Mouse (Mus musculus): Measurements from ENCODE around the gene Sohlh1. TPM values are rescaled to one million over a fixed set of nuclear protein-coding genes. Genes with fewer than 3 reads are reported as not detected.

Gene Sohlh1
- polyA plus RNA-seq, 1 experiment from 2014 or later, result not detected

Other genes starting within 250 kb of the Sohlh1 start
- gene Rabl6, start 238.7 kb downstream of the Sohlh1 start, polyA plus RNA-seq (2014; fragmentation: Nextera tagmentation; extraction: Ambion mirVana), result 59.2 and 65.6 TPM in 2 replicates
- gene Ccdc183, start 229.6 kb downstream of the Sohlh1 start, polyA plus RNA-seq (2014; fragmentation: Nextera tagmentation; extraction: Ambion mirVana), result 0.24 TPM in 2 replicates
- gene Tmem141, start 225.2 kb downstream of the Sohlh1 start, polyA plus RNA-seq (2014; fragmentation: Nextera tagmentation; extraction: Ambion mirVana), result 25.7 and 26.7 TPM in 2 replicates
- gene Fcna, start 219.2 kb downstream of the Sohlh1 start, polyA plus RNA-seq (2014; fragmentation: Nextera tagmentation; extraction: Ambion mirVana), result 1.5 and 1.6 TPM in 2 replicates
- gene Lcn8, start 194.1 kb downstream of the Sohlh1 start, polyA plus RNA-seq (2014; fragmentation: Nextera tagmentation; extraction: Ambion mirVana), result not detected in 2 replicates
- gene Lcn5, start 189.3 kb downstream of the Sohlh1 start, polyA plus RNA-seq (2014; fragmentation: Nextera tagmentation; extraction: Ambion mirVana), result not detected in 2 replicates
- not detected in 2 replicates for gene Lcn6, start 170.5 kb downstream of the Sohlh1 start, polyA plus RNA-seq (2014; fragmentation: Nextera tagmentation; extraction: Ambion mirVana)
- not detected in 2 replicates for gene Lcn10, start 164.5 kb downstream of the Sohlh1 start, polyA plus RNA-seq (2014; fragmentation: Nextera tagmentation; extraction: Ambion mirVana)
- not detected in 2 replicates for gene Obp2a, start 147.2 kb downstream of the Sohlh1 start, polyA plus RNA-seq (2014; fragmentation: Nextera tagmentation; extraction: Ambion mirVana)
- gene Bmyc, start 140.5 kb downstream of the Sohlh1 start, polyA plus RNA-seq (2014; fragmentation: Nextera tagmentation; extraction: Ambion mirVana), result 95.4 and 106 TPM in 2 replicates
- not detected in 2 replicates for gene Obp2b, start 110.2 kb downstream of the Sohlh1 start, polyA plus RNA-seq (2014; fragmentation: Nextera tagmentation; extraction: Ambion mirVana)
- gene Lcn3, start 81.7 kb downstream of the Sohlh1 start, polyA plus RNA-seq (2014; fragmentation: Nextera tagmentation; extraction: Ambion mirVana), result not detected in 2 replicates
- gene Lcn11, start 70.2 kb downstream of the Sohlh1 start, polyA plus RNA-seq (2014; fragmentation: Nextera tagmentation; extraction: Ambion mirVana), result not detected in 2 replicates
- gene Gm13539, start 65.0 kb downstream of the Sohlh1 start, polyA plus RNA-seq (2014; fragmentation: Nextera tagmentation; extraction: Ambion mirVana), result not detected in 2 replicates
- not detected in 2 replicates for gene Glt6d1, start 31.4 kb downstream of the Sohlh1 start, polyA plus RNA-seq (2014; fragmentation: Nextera tagmentation; extraction: Ambion mirVana)
- not detected in 2 replicates for gene Lcn9, start 24.1 kb downstream of the Sohlh1 start, polyA plus RNA-seq (2014; fragmentation: Nextera tagmentation; extraction: Ambion mirVana)
- 0.34 and 0.46 TPM in 2 replicates for gene Kcnt1, start 16.5 kb upstream of the Sohlh1 start, polyA plus RNA-seq (2014; fragmentation: Nextera tagmentation; extraction: Ambion mirVana)
- 16.8 and 17.7 TPM in 2 replicates for gene Camsap1, start 136.0 kb upstream of the Sohlh1 start, polyA plus RNA-seq (2014; fragmentation: Nextera tagmentation; extraction: Ambion mirVana)
- gene Ubac1, start 174.5 kb upstream of the Sohlh1 start, polyA plus RNA-seq (2014; fragmentation: Nextera tagmentation; extraction: Ambion mirVana), result 90.2 and 90.3 TPM in 2 replicates